Mouse (Mus musculus): ENCODE data around the gene Tm4sf4.

Gene Tm4sf4

DNA sequence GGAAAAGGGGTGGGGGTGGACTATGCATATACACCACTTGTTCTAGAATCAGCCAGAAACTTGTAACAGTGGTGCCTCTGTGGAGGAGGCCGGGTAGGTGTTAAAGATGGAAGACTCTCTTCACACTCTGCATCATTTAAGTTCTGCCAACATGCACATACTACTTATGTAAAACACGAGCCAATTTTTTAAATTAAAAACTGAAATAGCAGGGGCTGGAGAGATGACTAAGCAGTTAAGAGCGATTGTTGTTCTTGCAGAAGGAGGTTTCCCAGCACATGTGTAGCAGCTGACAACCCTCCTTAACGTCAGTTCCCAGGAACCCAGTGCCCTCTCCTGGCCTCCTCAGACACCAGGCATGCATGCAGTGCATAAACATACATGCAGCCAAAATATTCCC, 55.5 kb downstream of the Tm4sf4 start:
- no peak for DNase-seq

DNA sequence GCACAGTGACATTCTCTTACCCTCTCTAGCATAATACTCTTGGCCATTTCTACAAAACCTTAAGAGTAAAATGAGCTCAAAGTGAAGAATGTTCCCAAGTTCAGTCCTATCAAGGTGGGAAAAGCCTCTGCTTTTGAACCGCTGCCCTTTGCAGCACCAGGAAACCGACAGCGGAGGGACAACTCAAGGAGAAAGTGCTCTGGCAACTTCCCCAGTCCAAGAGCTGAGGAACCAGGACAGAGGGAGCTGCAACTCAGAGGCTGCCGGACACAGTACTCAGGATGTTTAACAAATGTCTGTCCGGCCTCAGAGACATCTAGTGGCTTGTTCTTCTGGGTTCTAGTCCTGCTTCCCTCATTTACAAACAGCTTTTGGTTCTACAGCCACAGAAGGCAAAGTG, 56.9 kb downstream of the Tm4sf4 start:
- DNase-seq = no peak

DNA sequence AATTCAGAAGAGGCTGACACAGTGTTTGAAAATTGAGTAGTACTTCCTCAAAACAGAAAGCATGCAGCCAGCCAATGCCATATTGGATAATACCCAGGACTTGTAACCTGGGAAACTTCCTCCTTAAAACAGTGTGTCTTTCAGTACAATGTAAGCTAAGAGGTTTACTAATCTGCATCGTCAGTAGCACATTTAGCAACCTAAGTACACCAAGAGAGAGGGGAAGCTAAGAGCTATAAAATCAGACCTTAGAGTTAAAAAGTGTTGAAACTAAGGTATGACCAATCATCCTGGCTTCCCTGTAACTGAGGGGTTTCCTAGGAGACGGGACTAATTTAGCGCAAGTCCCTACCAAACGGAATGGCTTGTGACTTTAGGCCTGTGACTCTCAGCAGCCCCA, 61.0 kb downstream of the Tm4sf4 start:
- no peak for DNase-seq

DNA sequence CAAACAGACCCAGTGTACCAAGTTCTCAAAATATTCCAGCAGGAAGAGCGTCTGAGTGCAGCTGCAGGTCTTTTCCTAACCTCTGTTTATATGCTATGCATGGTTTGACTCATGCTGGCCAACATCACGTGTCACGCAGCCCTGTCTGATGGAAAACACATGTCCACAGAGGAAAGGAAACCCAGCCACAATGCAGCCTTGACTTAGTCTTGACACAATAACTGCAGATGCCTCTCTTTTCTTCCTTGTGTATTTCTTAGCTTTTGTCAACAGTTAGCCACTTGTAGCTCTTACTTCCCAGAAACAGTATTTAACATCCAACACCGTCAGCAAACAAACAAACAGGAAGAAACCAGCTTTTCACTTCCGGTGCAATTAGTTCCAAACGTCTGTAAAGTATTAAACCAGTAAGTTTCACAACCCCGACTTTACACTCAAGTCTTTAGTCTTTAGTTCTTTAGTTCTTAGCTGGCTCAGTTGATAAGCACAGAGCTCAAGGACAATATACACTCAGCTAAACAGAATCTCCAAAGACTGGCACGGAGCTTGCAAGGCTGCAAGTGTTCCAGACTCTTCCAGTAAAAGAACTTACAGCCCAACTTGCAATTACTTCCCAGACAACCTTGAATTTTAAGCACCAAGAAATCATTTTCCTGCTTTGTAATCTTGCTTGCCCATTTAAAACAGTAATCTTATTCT, 62.5 kb downstream of the Tm4sf4 start:
- no peak for DNase-seq

Data from cerebellum, adult 11 months (tissue).